Mouse (Mus musculus): ENCODE results near the gene Orai1.

Gene Orai1

DNA sequence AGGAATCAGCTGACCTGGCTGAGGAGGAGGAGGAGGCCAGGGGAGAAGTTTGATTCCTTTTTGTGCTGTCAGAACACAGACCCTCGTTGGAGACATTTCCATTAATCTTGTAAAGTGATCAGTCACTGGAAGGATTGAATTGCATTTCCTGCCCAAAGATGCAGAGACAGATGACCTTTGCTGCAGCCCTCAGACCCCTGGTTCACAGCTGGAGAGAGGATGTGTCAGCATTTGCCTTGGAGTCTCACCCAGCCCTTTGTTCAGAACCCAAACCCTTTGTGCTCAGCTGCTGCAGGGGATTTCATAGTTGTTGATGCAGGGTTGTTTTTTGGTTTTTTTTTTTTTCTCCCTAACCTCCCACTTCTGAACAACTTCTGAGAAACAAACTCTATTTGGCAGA is 20.0 kb upstream of the Orai1 start:
- in situ Hi-C loops (cut with MseI, MboI): no loop called here

DNA sequence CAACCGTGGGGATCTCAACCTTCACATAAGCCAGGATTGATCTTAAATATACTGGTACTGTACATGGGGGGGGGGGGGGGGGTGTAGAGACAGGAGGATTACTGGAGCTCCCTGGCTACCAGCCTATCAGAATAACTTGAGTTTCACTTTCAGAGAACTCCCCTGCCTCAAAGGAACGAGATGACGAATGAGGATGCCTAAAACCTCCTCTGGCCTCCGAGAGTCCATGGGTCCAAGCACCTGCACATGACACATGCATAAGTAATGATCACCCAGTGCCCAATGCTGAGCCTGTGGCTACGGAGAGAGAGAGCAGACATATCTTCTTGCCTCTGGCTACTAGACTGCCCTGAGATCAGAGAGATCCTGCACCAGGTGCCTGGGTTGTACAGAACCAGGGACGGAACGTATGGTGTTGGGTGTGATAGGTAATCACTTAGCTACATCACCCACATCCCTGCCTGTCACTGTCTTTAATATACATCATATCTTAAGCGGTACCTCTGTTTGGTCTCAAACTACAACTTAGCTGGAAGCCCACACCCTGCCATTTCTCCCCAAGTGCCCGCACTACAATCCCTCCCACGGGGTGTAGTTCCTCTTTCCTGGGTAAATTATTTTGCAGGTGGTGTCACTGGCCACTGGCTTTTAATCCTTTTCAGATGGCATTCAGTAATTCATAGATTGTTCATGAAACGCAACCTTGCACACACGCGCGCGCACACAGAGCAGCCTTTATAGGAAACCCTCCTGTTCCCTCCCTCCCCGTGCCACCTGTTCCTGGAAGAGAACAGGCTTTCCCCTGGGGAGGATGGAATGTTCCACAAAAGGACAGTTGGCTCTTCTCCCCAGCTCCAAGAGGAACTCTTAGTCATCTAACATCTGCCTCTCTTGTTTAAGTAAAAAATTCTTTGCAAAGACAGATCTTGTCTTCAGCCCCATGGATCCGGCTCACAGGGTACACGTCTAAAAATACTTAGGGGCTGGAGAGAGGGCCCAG is 17.4 kb upstream of the Orai1 start:
- in situ Hi-C loops (cut with MseI, MboI): no loop called here

DNA sequence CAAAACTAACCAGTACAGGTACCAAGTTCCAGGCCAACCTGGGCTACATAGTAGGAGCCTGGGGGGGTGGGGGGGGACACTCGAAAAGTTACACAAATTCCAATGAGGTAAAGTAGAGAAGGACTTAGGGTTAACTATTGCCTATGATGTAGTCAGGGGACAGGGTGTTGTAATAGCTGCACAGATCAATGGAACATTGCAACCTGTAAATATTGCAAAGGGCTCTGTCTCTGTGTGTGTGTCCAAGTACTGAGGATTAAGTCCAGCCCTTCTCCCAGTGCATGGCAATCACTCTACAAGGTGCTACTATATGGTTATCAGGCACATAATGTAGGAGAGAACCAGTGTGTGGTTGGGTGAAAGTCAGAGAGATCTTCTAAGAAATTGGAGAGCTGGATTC is 14.0 kb upstream of the Orai1 start:
- in situ Hi-C loops (cut with MseI, MboI): no loop called here

DNA sequence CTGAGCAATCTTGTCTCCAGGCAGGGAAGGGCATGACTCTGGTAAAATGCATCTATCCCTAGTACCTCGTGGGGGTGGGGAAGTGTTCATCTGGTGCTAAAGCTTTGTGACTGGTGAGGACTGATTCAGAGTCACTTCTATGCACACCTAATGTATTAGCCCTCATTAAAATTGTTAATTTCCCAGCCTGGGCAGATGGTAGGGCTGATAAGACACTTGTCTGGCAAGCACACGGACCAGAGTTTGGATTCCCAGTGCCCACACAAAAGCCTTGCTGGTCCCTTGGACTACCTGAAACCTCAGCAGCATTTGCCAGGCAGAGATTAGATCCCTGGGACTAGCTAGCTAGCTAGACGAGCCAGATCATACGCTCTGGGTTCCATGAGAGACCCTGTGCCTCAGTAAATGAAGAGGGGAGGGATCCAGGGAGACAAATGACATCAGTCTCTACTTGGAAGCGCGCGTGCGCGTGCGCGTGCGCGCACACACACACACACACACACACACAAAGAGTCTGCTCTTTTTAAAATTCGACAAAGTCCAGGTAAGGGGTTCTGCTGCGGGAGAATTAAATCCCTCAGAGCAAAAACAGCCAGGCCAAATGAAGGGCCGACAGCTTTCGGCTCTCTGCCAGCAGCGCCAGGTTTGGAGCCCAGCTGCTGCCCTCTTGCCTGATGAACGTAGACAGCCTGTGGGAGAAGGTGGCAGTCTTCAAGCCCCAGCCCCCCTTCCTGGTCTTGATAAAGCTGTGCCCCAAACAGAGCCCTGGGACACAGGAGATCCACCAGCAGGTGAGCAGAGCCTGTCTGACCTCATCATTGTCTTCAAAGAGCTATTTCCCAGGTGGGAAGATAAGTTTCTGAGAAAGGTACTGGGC is 8.9 kb upstream of the Orai1 start:
- in situ Hi-C loops (cut with MseI, MboI): no loop called here

DNA sequence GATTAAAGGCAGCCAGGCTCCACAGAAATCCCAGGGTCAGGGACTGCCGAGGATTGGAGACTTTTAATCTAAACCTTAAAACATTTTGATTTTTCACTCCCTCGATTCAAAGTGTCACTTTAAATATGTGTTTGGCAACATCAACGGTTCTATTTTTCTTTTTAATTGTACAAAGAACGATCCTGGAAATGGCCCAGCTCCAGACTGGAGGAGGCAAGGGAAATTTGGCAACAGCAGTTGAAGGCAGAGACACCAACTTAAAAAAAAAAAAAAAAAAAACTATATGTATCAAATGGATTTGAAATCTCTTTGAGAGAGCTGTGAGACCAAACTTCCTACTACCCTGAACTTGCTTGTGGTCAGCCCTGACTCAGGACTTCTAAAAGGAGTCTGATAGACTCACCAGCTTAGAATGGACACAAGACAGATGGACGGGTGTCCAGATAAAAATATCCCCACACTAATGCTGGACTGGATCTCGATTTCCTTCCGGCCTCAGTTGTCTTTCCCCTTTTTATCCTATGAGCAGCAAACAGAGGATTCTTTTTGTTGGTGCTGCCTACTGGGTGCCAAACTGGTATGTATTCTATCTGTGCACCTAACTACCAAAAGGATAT is 5.9 kb upstream of the Orai1 start:
- in situ Hi-C loops (cut with MseI, MboI): no loop called here

DNA sequence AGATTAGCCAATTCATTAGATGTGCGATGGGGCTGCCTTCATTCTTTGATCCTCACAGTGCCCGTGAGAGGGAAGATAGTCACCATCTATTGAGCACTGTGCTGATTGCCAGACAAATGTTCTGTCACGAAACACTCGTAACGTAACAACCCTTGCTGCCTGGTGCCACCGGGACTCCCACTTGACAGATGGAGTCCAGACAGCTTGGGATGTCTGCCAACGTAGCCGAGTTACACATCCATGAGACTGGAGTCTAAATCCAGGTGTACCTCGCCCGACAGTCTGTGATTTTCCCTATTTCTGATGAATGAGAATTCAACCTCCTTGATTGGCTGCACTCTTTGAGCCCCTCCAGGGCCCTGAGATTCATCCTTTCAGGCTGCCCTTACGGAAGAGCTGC is 5.0 kb upstream of the Orai1 start:
- in situ Hi-C loops (cut with MseI, MboI): no loop called here

DNA sequence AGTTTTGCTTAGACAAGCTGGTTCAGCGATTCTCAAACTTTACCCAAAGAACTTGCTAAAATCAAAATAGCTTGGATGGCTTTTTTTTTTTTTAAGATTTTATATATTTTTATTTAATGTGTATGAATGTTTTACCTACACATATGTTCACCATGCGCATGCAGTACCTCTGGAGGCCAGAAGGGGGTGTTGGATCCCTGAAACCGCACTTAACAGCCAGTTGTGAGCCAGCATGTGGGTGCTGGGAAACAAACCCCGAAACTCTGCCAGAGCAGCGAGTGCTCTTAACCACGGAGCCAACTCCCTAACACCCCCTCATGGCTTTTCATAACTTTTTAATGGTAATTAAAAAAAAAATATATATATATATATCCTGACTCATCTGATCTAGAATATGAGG is 4.1 kb upstream of the Orai1 start:
- in situ Hi-C loops (cut with MseI, MboI): no loop called here

DNA sequence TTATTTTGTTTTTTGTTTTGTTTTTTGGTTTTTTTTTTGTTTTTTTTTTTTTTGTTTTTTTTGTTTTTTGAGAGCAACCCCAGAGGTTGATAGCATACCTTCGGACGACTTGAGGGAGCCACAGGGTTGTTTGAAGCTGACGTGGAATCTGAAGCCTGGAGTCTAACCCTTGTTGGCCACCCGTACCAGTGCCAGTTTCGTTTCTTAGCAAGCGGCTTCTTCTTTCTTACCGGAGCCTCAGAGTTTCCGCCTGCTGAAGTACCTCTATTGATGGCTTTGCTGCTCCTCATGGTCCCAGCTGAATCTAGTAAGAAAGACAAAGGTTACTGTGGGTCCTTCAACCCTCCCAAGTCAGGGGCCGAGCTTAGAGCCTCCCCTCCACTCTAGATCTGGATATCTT is 3.2 kb upstream of the Orai1 start:
- in situ Hi-C loops (cut with MseI, MboI): no loop called here

DNA sequence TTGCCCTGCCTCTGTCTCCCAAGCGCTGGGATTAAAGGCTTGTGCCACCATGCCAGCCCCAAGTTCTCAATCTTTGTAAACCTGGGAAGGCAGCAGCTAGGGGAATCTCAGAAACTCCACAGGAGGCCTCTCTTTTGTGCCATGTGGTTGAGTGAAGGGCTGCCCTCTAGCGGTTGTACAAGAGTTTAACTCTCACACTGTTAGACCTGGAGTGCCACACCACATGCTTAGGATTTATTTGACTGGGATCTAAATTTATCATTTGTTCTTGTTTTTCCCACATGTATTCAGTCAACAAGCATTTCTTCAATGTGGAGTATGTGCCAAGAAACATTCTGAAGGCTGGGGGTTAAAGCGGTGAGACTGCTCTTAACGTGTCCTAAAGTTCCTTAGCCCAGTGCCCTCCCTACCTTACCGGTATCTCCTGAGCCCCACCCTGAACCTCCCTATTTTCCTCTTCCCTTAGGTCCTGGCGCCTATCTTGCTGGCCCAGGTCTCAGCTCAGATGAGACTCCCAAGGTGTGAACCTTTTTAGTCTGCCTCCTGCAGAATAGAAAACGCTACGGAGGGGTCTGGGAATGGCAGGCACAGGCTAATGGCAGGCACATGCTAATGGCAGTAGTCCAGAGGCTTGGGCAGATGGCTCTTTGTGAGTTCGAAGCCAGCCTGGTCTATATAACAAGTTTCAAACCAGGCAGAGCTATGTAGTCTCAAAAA is 1.1 kb upstream of the Orai1 start:
- in situ Hi-C loops (cut with MseI, MboI): no loop called here

DNA sequence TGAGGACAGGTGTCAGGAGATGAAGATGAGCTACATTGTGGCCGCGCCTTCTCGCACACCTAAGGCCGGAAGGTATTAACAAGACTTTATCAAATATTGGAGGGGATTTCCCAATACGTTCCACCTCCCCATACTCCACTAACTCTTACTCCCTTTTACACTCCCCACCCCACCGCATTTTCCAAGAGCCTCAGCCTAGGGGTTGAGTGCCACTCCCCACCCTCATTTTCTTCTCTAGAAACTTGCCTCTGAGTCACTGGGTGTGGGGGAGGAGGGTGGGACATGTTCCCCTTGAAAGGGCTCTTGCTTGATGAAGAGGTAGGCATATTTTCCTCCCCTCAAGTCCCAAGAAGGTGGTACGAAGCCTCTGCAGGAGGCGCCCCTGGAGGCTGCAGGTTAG is 1.0 kb downstream of the Orai1 start:
- in situ Hi-C loops (cut with MseI, MboI): no loop called here

DNA sequence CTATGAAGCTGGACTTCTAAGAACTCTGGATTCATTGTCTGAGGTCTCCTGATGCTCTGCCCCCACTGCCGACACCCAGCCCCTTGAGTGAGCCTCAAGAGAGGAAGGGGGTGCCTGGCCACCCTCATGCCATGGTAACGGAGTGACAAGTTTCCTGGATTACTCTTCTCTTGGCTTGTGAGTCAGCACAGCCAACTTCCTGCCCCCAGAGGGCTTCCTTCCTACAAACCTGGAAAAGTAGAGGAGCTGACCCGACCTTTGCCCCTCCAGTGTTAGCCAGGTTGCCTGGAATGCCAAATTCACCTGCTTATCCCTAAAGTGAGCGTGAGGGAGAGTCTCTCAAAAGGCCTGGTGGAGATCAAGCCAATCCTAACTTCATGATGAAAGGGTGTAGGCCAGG is 2.6 kb downstream of the Orai1 start:
- in situ Hi-C loops (cut with MseI, MboI): no loop called here

DNA sequence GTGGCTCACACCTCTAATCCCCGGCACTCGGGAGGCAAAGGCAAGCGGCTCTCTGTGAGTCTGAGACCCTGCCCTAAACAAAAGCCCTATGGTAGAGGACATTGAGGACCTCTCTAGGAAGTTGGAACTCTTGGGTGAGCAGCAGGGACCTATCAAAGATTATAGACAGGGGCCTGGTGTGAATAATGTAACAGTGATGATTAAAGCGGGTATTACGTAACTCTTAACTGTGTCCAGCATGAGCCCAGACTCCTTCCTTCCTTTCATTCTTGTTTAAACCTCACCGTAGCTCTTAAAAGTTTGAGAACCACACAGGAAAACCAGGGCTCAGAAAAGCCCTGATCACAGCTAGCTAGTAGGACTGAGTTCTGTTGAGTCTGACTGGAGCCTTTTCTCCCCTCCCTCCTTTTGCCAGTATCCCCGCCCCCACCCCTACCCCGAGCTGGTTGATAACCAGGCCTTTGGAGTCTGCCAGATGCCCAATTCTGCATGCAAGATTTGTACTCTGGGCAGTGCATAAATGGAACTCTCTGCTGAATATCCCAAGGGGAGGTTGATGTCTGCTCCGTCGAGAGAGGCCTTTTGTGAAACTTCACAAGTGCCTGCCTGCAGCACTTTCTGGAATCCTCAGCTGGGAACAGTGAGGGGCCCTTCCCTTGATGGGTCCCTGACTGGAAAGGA is 4.6 kb downstream of the Orai1 start:
- in situ Hi-C loops (cut with MseI, MboI): no loop called here

DNA sequence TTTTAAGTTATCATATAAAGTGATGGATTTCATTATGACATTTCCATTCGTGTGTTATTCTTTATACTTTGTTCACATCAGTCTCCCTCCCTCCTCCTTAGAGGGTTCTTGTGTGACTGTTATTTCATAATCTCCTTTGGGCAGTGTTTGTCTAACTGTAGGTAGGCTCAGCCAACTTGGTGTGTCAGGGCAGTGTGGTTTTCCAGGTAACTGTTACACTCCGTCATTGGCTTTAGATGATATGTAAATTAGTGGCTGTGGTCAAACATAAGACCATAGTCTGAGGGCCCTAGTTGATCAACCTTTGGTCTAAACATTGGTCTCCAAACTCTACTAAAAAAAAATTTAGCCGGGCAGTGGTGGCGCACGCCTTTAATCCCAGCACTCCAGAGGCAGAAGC is 5.6 kb downstream of the Orai1 start:
- in situ Hi-C loops (cut with MseI, MboI): no loop called here

DNA sequence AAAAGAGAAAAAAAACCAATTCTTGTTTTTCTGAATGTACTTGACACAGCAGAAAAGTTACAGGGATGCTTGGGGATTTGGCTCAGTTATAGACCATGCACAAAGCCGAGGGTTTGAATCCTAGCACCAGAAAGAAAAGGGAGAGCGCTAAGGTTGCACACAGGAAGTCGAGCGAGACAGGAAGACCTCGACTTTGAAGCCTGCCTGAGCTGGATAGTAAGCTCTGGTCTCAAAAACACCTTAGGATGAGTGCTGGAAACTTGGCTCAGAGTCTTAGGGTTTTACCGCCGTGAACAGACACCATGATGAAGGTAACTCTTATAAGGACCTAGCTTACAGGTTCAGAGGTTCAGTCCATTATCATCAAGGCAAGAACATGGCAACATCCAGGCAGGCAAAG is 6.6 kb downstream of the Orai1 start:
- in situ Hi-C loops (cut with MseI, MboI): no loop called here

DNA sequence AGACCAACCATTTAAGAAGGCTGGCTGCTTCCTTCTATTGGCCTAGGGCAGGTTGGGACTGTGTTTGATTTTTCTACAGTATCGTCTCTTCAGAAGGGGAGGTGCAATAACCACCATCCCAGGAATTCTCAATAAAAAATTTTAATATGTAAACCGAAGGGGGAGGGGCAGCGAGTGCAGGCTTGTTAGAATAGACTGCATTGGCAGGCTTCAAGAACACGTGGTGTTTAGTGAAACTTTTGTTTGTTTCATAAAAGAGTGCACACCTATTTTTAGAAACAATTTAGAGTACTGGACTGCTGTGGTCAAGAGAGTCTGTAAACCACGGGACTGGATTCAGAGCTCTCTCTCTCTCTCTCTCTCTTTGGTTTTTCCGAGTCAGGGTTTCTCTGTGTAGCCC is 8.2 kb downstream of the Orai1 start:
- in situ Hi-C loops (cut with MseI, MboI): no loop called here

DNA sequence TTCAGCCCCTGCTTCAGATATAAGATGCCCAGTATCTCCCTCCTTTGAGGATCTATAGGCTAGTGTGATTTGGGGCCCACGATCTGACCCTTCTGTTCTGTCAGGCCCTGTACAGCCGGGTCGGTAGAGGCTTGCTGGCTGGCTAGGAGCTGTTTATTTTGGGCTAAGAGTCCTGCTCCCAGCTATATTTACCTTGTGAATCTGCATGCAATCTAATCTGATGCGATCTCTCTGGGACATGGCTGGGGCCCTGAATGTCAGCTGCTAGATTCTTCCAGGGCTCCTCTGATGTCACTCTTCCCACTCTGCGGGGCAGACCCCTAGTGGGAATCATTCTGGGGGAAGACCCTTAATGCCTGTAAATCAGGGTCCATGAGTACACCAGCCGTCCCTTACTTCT is 9.4 kb downstream of the Orai1 start:
- in situ Hi-C loops (cut with MseI, MboI): no loop called here

DNA sequence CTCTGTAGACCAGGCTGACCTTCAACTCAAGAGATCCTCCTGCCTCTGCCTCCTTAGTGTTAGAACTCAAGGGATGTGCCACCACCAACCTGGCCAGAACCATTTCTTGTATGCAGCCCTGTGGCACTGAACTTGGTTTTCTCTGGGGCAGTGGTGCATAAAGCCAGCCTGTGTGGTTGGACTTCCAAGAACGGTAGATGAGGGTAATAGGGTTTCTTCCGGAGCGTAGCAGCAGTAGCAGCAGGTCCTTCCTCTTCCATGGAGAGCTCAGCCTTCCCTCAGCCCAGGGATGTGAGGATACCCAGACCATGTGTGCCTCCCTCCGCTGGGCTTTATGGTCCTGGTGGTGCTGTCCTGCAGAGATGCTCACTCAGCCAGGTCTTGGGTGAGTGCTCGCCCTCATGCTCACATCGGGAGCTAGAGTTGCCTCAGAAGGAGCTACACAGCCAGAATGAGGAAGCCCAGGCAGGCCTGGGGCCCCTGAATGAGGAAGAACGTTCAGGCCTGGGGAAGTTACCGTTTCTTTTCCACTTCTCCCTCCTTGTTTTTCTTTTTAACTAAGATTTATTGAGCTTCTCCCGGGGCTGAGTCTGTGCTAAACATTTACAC is 10.2 kb downstream of the Orai1 start:
- in situ Hi-C loops (cut with MseI, MboI): no loop called here

DNA sequence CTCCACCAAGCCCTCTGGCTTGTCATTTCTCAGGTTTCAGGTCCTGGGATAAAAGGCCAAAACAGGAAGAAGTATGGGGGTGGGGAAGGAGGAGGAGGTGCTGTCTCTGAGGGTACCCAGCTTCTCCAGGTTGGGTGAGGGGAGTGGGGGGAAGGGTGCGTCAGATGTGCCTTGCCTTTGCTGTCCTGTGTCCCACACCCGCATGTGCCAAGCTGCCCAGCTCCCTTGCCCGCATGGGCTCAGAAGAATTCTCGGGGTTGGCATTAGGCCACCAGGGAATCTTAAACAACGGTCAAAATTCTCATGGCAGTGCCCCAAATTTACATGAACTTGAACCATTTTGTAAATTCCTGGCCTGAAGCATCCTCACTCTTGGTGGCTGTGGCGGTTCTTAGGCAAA is 11.5 kb downstream of the Orai1 start:
- in situ Hi-C loops (cut with MseI, MboI): no loop called here

DNA sequence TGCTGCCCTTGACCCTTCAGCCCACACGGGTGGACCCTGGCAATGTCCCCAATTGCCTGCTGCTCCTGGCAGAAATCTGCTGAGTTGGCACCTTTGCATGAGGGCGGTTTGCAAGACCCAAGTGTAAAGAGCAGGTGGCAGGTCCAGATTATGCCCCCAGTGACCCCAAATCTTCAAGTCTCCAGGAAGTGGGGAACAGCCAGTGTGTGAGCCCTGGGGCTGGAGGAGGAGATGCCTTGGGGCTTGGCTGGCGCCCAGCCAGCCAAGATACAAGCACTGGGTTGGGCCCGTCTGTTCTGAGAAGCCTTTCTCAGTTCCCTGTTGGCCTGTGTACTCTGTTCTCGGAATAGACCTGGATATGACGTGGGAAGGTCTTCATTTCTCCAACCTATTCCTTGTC is 12.6 kb downstream of the Orai1 start:
- in situ Hi-C loops (cut with MseI, MboI): no loop called here

DNA sequence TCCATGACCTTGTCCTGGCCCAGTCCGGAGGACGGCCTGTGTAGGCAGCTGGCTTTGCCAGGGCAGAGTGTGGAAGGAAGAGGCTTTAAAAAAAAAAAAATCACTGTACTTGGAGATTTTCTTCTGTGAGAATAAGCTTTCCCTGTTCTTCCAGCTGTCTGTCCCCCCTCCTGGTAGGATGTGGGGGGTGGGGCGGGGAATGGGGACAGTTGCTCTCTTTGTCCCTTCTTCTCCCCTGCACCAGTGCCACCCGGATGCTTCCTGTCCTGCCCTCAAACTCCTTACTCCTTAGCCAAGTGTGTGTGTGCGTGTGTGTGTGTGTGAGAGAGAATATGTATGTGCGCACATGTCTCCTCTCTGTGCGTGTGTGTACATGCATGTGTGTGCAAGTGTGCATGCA is 14.9 kb downstream of the Orai1 start:
- in situ Hi-C loops (cut with MseI, MboI): no loop called here

DNA sequence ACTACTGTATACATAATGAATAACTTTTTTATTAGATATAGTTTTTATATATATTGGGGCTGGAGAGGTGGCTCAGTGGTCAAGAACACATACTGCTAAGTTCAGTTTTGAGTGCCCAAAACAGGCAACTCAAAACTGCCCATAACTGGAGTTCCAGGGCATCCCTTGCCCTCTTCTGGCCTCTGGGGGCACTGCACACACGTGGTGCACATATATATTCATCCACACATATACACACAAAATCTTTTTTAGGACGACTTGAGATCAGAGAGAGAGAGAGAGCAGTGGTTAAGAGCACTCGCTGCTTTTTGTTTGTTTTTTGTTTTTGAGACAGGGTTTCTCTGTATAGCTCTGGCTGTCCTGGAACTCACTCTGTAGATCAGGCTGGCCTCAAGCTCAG is 16.4 kb downstream of the Orai1 start:
- in situ Hi-C loops (cut with MseI, MboI): no loop called here
